Mouse (Mus musculus) lung, postnatal 0 days (tissue): ENCODE measurements around the gene Hist1h2bj.

Experiments used
- CTCF ChIP-seq: IDR thresholded peaks from 2 replicates; pipeline ENCODE4 v1.5.1; 2016; ENCODE audit warnings: antibody characterized with exemption, mild to moderate bottlenecking
- EP300 ChIP-seq: IDR thresholded peaks from 2 replicates; pipeline ENCODE4 v1.6.1; 2016; ENCODE audit warnings: antibody characterized with exemption, mild to moderate bottlenecking, control low read depth

DNA sequence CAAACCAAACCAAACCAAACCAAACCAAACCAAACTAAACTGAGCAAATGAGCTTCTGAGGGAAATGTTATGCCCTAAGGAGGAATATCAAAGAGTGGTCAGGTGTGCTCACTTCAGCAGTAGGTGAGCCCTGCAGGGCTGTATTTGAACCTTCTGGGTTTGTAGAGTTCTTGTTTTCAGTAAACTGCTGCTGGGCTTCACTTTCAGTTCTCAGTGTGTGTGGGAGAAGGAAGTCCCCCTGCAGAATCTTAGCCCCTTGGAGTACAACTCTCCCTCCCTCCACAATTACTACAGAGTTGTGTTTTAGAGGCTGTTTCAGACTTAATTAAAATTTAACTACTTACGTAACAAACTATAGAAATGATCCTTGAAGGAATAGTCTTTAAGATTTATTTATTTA is 10.7 kb downstream of the Hist1h2bj start:
- no peak for TF ChIP-seq CTCF
- no peak for TF ChIP-seq EP300
